Mouse (Mus musculus) small intestine, adult 2 months (tissue): ENCODE measurements around the gene Wapl.

ENCODE experiments used
- CTCF ChIP-seq: fragments of 200-500 bp; IDR thresholded peaks from 2 replicates; pipeline ENCODE4 v1.5.1; 2012; ENCODE audit warnings: low read depth, mild to moderate bottlenecking, control low read depth, inconsistent platforms, low read length, moderate library complexity, mixed read lengths; ENCODE audit not compliant: insufficient replicate concordance, insufficient read length; ENCODE audit errors: extremely low read depth
- POLR2A ChIP-seq: fragments of 200-500 bp; IDR thresholded peaks from 2 replicates; pipeline ENCODE4 v1.6.1; 2012; ENCODE audit warnings: low read depth, mild to moderate bottlenecking, control low read depth, inconsistent platforms, low read length, moderate library complexity

DNA sequence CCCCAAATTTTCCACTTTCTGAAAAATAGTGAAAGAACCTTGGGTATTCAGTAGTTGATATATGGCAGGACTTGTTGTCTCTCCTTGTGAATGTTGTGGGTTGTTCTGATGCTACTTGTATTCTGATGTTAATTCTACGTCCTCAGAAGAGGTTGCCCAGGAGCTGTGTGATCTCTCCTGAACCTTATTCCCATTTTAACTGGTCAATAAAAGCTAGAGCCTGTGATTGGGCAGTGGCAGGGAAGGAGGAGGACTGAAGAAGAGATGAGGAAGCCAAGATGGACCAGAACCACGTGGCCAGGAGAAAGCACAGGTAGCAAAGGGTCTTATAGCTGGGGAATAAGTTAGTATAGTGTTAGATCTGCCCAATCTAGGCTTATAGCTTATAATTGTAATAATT lies 7.1 kb downstream of the Wapl start:
- TF ChIP-seq CTCF (no peak), POLR2A (no peak)
